ENCODE assay signal across 13 mouse cellular contexts in genomic region chr16:78357757-78358156, GRCm38 (mm10). TPM values are rescaled to one million over a fixed set of nuclear protein-coding genes. Genes with fewer than 3 reads are reported as not detected.
DNase-seq lines count a peak whose midpoint lies in the region; ATAC-seq and TF ChIP-seq lines count a peak whose summit lies in the region.
"Had no signal": no experiment of that assay in that cellular context is flagged by ENCODE, and none has a peak within 500 bp of the region (broad histone marks: within the 10 kb centered on the region; RNA-seq: fewer than 3 reads in every experiment).

No protein-coding gene starts in this region.

- H3K9ac ChIP-seq in hindbrain, postnatal 0 days (replicated peaks; ENCODE audit: low read length), result no peak overlapping the region
- H3K9ac ChIP-seq in hindbrain, embryonic 12.5 days, result no peak overlapping the region
- H3K9ac ChIP-seq: liver, embryonic 13.5 days had no signal

- H3K9me3 ChIP-seq in hindbrain, postnatal 0 days (ENCODE audit: low read length), result no peaks in the 10 kb centered on the region
- no peaks in the 10 kb centered on the region for H3K9me3 ChIP-seq in hindbrain, embryonic 12.5 days (replicated peaks)
- H3K9me3 ChIP-seq: liver, embryonic 13.5 days had no signal

- no peak overlapping the region for H3K4me3 ChIP-seq in hindbrain, postnatal 0 days (ENCODE audit: low read length)
- no peak overlapping the region for H3K4me3 ChIP-seq in hindbrain, embryonic 12.5 days
- H3K4me3 ChIP-seq in thymus, adult 2 months (ENCODE audit: control insufficient read depth, insufficient read depth, low read length), result no peak overlapping the region
- H3K4me3 ChIP-seq in cortical plate, adult 2 months (ENCODE audit: insufficient read depth, low read length), result no peak overlapping the region
- H3K4me3 ChIP-seq: liver, embryonic 13.5 days had no signal

- H3K27ac ChIP-seq in hindbrain, postnatal 0 days, result no peak overlapping the region
- no peak overlapping the region for H3K27ac ChIP-seq in hindbrain, embryonic 12.5 days
- no peak overlapping the region for H3K27ac ChIP-seq in thymus, adult 2 months (ENCODE audit: control insufficient read depth, insufficient read depth, low read length)
- no peak overlapping the region for H3K27ac ChIP-seq in cortical plate, adult 2 months (ENCODE audit: insufficient read depth, low read length)
- H3K27ac ChIP-seq: liver, embryonic 13.5 days had no signal

- peak; percentile 42 for TF ChIP-seq CTCF in hindbrain, postnatal 0 days (IDR thresholded peaks at IDR 0.05; ENCODE audit: low read depth)
- TF ChIP-seq CTCF in thymus, adult 2 months (IDR thresholded peaks at IDR 0.05; ENCODE audit: borderline replicate concordance, control insufficient read depth, extremely low read depth, insufficient read depth, low read length, poor library complexity), result no peak
- peak; percentile 26; the same call in 1 of the 2 replicates for TF ChIP-seq CTCF in cortical plate, adult 2 months (IDR thresholded peaks at IDR 0.05; ENCODE audit: extremely low read depth, insufficient read depth, low read length)

- no peaks in the 10 kb centered on the region for H3K36me3 ChIP-seq in hindbrain, postnatal 0 days (ENCODE audit: insufficient read depth, low read length)
- peaks cover 18% of the 10 kb centered on the region; the same call in 1 of the 2 replicates for H3K36me3 ChIP-seq in hindbrain, embryonic 12.5 days
- H3K36me3 ChIP-seq in thymus, adult 2 months (ENCODE audit: control insufficient read depth, insufficient read depth, low read length), result peaks cover 26% of the 10 kb centered on the region

- no peaks in the 10 kb centered on the region for H3K4me1 ChIP-seq in hindbrain, postnatal 0 days (ENCODE audit: insufficient read depth, low read length)
- no peaks in the 10 kb centered on the region for H3K4me1 ChIP-seq in hindbrain, embryonic 12.5 days
- no peaks in the 10 kb centered on the region for H3K4me1 ChIP-seq in thymus, adult 2 months (replicated peaks; ENCODE audit: control insufficient read depth, insufficient read depth, low read length)
- H3K4me1 ChIP-seq in cortical plate, adult 2 months (ENCODE audit: control insufficient read depth, insufficient read depth, low read length), result no peaks in the 10 kb centered on the region
- H3K4me1 ChIP-seq: liver, embryonic 13.5 days had no signal

- no peak for TF ChIP-seq POLR2A in thymus, adult 2 months (IDR thresholded peaks at IDR 0.05; ENCODE audit: control insufficient read depth, extremely low read depth, insufficient read depth, low read length, poor library complexity)
- TF ChIP-seq POLR2A in cortical plate, adult 2 months (IDR thresholded peaks at IDR 0.05; ENCODE audit: extremely low read depth, insufficient read depth, low read length), result no peak

- H3K27me3 ChIP-seq in hindbrain, postnatal 0 days (ENCODE audit: insufficient read depth, low read length), result no peaks in the 10 kb centered on the region
- H3K27me3 ChIP-seq in hindbrain, embryonic 12.5 days, result no peaks in the 10 kb centered on the region
- H3K27me3 ChIP-seq in thymus, adult 2 months (ENCODE audit: control insufficient read depth, insufficient read depth, low read length), result no peaks in the 10 kb centered on the region
- H3K27me3 ChIP-seq: liver, embryonic 13.5 days had no signal

- no peak overlapping the region for H3K4me2 ChIP-seq in hindbrain, postnatal 0 days (ENCODE audit: low read depth, low read length)
- H3K4me2 ChIP-seq in hindbrain, embryonic 12.5 days (replicated peaks), result no peak overlapping the region
- H3K4me2 ChIP-seq: liver, embryonic 13.5 days had no signal

- DNase-seq in hindbrain, postnatal 0 days (ENCODE audit: low spot score), result no peak
- DNase-seq in thymus, adult 2 months, result peak; percentile 15
- DNase-seq in thymus, adult 18-20 months, result no peak
- no peak for DNase-seq in spleen, postnatal 4 days (ENCODE audit: low spot score in 2 of 2)
- no peak for DNase-seq in layer of hippocampus, adult 11-12 months (ENCODE audit: low spot score)
- DNase-seq: adrenal gland, adult 8-10 months; cerebellum, adult 11-12 months; kidney, adult 8-10 months; liver, embryonic 13.5 days; spleen, adult 18-20 months had no signal

- ATAC-seq in hindbrain, postnatal 0 days, result no peak
- no peak for ATAC-seq in hindbrain, embryonic 12.5 days (ENCODE audit: low FRiP score)
- ATAC-seq: midbrain, embryonic 16.5 days had no signal

- WGBS in hindbrain, postnatal 0 days, result 93% methylated on average over 3 of the region's 3 CpGs
- 97% methylated on average over 3 of the region's 3 CpGs for WGBS in hindbrain, embryonic 12.5 days
- 93% methylated on average over 3 of the region's 3 CpGs for WGBS in thymus, adult 2 months

RNA-seq across cellular contexts. Expression of gene Btg3, which starts 19.2 kb away (rescaled TPM):
- 7.9 and 8.1 TPM in 2 replicates for total RNA-seq in hindbrain, postnatal 0 days (2014; rRNA removed)
- polyA plus RNA-seq in hindbrain, postnatal 0 days (2015; fragmentation: Nextera tagmentation; extraction: Ambion mirVana), result 23.2 and 26.7 TPM in 2 replicates
- 40.7 and 41.6 TPM in 2 replicates for polyA plus RNA-seq in hindbrain, embryonic 12.5 days (2016; fragmentation: Nextera tagmentation; extraction: Ambion mirVana)
- polyA plus RNA-seq in thymus, adult 2 months (2012; rRNA removed), result 2.8 and 3.5 TPM in 2 replicates
- 11.1 and 12.8 TPM in 2 replicates for polyA plus RNA-seq in cortical plate, adult 2 months (2012; rRNA removed)

RNA-seq across cellular contexts. Expression of gene Cxadr, which starts 56.5 kb away (rescaled TPM):
- 265 and 272 TPM in 2 replicates for total RNA-seq in hindbrain, postnatal 0 days (2014; rRNA removed)
- polyA plus RNA-seq in hindbrain, postnatal 0 days (2015; fragmentation: Nextera tagmentation; extraction: Ambion mirVana), result 116 and 133 TPM in 2 replicates
- 112 and 118 TPM in 2 replicates for polyA plus RNA-seq in hindbrain, embryonic 12.5 days (2016; fragmentation: Nextera tagmentation; extraction: Ambion mirVana)
- polyA plus RNA-seq in thymus, adult 2 months (2012; rRNA removed), result 2.8 and 4.5 TPM in 2 replicates
- 23.1 and 24.3 TPM in 2 replicates for polyA plus RNA-seq in cortical plate, adult 2 months (2012; rRNA removed)
